Mouse (Mus musculus): ENCODE data around the gene Fhit.

GRCm38 (mm10) chr14:9589121-9589520 is 1572.7 kb downstream of the Fhit start:
- TF ChIP-seq GATA1 (IDR thresholded peaks at IDR 0.05; ENCODE audit: borderline replicate concordance, low read length) (no peak), FLI1 (IDR thresholded peaks at IDR 0.05; ENCODE audit: low read length) (no peak)

Measured in megakaryocyte, embryonic 14.5 days (primary cell).